Mouse (Mus musculus) adrenal gland (tissue): ENCODE data around the gene Ano1.

Experiments used
- intact Hi-C: fragments of 180-260 bp; cut with DNase I; formaldehyde crosslinking; loops from one replicate; pipeline ENCODE4 v1.15.1; 2025

Gene Ano1

DNA sequence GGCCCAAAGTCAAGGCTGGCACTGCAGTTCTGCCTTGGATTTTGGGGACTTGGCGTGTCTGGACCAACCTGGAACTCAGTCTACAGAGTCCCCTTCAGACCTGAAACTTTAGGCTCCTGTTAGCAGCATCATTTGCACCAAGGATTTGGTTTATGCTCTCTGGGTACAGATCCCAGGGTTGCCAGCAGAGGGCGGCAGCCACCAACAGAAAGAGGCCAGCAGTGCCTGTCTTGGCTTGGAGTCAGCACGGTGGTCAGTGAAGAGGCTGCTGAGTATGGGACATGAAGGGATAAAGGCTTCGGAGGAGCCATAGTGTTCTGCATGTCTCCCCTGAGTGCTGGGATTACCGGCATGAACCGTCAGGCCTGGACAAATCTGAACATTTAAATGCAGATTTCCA is 166.1 kb downstream of the Ano1 start:
- intact Hi-C loops = loop anchor here (5.0 kb wide), 2 partner anchors 112 to 312 kb away; partner anchors contain the start of gene Fgf15

DNA sequence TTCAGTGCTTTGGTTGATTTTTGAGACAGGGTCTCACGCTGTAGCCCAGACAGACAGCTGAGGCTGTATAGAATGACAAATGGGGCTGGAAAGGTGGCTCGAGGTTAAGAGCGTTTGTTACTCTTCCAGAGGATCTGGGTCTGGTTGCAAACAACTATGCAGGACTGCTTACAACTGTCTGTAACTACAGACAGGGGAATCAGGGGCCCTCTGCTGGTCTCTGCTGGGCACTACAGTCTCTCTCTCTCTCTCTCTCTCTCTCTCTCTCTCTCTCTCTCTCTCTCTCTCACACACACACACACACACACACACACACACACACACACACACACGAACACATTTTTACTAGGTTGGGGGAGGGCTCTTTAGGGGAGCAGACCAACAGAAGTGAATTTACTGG is 168.2 kb downstream of the Ano1 start:
- intact Hi-C loops = no loop called here

DNA sequence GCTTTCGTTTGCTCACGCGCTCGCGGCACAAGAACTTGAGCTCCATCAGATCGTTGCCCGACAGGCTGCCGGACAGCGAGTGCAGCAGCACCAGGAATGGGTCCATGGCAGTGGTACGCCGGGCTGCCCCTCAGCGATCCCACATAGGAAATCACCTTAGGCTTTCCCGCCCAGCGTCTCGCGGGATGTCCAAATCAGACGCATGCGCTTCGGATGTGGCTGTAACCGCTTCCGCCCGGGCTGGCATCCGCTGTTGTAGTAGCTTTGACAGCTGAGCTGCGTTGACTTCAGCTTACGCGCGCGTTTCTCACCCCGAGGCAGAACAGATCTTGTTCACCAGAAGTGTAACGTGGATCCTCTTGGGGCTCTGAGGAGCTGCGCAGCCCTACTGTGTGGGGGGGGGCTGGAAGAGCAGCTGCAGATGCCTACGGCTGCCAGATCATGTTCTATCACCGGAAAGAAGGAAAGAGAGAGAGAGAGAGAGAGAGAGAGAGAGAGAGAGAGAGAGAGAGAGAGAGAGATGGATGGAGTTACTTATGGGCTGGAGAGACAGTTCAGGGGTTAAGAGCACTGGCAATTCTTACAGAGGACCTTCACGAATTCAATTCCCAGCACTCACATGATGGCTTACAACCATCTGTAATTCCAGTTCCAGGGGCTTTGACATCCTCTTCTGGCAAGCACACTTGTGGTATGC is 169.3 kb downstream of the Ano1 start, which contains the start of gene Fadd:
Gene Fadd (minus strand): TSS at position 180 of the 697 bp plus-strand sequence.
- intact Hi-C loops = no loop called here

DNA sequence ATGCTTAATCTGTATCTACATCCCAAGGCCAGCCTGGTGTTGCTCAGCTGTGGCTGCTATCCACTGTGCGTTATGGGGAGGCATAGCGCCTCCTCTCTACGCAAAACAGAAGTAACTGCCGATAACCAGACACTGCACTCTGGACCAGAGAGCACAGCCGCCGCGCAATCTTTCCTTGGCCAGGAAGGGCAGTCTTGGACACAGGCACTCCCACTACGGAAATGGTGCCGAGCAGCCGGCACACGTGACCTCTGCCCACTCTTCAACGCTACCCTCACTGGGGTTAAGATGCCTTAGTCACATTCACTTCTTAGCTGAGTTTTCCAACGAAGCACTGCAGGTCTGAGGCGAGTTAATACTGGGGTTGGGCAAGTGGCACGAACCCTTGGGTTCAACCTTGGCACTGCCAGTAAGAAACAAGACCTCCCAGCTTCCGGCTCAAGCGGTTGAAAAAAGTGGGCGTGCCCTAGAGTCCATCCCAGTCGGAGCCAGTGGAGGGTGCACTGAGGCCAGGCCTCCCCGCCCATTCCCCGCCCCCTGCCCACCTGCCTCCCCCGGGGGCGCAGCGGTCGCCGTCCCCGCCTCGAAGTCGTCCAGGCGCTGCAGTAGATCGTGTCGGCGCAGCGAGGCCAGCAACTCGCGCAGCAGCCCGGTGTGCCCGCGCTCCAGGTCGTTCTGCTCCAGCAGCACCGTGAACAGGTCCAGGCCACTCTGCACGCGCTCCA is 170.1 kb downstream of the Ano1 start:
- intact Hi-C loops = no loop called here

DNA sequence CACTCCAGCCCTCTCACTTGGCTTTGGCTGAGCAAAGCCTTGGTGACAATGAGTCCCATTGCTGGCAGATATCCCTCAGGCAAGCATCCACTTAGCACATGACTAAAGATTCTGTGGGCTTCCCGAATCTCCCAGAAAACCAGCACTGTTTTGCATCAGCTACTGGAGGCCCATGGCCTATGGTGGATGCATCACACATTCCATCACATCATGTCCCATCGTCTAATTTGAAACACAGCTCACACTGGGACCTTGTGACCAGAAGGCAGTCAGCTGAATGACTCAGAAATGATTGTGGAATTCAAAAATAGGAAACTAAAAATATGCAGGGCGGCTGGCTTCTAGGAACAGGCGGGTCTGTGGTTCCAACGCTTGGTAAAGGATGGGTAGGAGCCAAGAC is 173.9 kb downstream of the Ano1 start:
- intact Hi-C loops = no loop called here

DNA sequence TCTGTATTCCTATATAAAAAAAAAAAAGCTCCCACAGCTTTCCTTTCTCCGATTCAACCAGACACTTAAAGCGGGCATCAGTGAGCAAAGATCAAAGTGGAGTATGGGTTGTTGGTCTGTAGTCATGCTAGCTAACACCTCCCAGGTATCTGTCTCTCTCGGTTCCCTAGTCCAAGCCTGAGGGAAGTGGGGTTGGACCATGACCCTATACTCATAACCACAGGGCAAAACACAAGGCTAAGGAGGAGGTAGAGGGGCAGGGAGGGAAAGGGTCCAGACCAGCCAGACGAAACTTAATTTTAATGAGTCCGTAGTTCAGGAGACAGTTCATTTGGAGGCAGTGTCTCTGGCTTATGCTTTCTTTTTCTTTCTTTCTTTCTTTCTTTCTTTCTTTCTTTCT is 179.5 kb downstream of the Ano1 start:
- intact Hi-C loops = no loop called here

DNA sequence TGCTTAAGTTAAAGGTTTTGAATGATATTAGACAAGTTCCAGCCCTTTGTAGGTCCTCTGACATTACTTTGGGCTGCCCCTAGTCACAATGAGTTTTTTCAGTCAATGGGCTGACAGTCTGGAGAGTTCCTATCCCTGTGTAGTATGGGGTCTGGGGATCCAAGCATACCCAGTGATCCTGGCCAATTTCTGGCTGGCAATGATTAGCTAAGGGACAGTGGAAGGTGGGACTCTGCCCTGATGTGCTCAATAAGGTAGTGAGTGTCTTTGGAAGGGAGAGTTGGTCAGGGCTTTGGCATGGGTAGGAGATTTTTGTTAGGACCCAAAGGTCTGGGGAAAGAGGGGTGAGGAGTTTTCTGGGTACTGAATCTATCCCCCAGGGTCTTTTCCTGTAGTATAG is 180.2 kb downstream of the Ano1 start:
- intact Hi-C loops = no loop called here

DNA sequence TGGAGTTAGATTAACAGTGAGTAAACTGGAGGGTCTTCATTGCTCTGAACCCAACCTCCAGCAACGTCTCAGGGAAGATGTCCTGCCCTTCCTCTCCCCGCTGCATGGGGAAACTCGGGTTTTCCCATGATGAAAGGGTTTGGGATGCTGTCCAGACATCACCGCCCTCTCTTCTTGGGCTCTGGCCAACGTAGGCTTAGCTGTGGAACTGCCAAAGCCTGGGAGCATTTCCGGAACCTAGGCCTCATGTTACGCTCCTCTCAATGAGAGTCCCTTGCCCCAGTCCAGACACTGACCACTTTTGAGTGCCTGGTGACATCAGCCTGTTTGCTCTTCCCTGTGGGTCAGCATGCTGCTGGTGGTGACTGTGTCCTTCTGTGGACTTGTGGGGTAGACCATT is 182.3 kb downstream of the Ano1 start:
- intact Hi-C loops = no loop called here

DNA sequence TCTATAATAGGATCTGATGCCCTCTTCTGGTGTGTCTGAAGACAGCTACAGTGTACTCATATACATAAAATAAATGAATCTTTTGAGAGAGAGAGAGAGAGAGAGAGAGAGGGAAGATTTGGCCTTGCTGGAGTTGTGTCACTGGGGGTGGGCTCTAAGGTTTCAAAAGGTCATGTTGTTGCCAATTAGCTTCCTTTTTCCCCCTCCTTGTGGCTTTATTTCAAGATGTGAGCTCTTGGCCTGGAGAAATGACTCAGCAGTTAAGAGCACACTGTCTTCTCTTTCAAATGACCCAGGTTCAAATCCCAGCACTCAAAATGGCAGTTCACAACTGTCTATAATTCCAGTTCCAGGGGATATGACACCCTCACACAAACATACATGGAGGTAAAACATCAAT is 183.7 kb downstream of the Ano1 start:
- intact Hi-C loops = no loop called here

DNA sequence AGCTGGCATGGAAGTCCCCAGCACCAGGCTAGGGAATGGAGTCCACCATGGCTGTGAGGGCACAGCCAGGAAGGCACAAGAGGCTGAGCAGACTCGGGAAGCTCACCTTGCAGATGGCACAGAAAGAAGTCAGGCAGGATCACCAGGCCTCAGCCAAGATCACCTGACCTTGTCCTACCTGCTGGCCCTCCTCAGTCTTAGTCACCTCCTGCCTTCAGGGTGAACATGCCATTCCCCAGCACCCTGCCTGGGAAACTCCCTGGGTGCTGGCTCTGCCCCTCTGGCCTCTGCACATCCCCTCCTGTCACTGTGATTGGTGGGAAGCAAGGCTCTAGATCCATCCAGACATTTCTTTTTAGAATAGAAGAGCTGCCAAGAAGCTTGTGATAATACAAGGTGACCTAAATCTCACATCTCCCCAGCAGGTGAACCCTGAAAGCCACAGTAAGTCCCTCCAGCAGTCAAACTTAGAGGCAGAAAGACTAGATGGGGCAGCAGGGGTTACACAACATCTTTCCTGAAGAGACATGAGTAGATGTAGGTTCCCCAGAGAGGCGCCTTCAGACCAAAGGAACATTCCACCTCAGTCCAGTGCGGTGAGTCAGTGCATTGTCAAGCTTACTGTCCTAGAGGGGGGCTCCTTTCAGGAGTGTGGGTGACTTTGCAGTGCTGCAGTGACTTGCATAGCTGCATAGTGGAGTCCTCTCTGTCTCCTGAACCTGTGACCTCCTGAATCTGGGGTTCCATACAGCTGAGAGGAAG is 184.7 kb downstream of the Ano1 start:
- intact Hi-C loops = no loop called here

DNA sequence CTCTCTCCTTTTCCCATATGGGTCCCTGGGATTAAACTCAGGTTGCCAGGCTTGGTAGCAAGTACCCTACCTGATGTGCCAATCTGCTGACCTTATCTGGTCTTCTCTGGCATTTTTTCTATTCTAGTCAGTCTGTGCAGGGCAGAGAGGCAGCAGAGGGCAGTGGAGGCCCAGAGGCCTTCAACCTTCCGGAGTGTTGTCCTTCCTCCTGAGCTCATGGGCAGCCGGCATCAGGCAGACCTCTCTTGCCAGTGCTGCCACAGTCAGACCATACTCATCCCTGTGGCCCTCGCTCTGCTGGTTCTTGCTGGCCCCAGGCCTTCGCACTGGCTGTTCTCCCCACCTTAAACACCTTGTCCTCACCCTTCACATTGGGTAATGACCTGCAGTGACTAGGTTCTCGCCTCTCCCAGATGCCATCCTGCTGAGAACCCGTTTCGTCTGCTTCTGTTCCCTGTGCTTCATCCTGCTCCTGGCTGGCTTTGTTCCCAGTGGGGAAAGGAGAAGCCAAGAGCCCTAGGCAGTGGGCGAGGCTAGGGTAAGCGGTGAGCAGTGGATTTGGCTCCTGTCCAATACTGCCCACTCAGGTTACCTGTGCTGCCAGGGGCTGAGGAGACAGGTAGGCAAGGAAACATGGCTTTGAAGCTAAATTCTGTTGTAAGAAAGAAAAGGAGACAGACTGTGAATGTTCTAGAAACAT is 188.2 kb downstream of the Ano1 start:
- intact Hi-C loops = loop anchor here (5.0 kb wide), 1 partner anchor 56 kb away; no protein-coding TSS in a partner anchor

DNA sequence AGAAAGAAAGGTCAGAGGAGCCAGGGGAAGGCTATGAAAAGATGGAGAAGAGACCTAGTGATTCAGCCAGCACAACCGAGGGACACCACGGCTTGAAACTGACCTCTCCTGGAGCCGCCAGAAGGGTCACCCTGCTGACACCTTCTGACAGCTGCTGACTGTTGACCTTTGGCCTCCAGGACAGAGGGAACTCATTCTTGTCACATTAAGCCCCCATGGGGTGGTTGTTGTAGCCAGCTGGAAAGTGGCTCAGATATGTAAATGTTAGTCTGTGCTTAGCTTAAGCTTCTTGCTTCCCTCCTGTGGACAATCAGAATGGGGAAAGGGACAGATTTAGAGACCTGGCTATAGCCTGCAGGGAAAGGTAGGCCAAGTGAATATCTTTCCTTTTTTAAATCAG is 189.8 kb downstream of the Ano1 start:
- intact Hi-C loops = loop anchor here (5.0 kb wide), 1 partner anchor 55 kb away; no protein-coding TSS in a partner anchor

DNA sequence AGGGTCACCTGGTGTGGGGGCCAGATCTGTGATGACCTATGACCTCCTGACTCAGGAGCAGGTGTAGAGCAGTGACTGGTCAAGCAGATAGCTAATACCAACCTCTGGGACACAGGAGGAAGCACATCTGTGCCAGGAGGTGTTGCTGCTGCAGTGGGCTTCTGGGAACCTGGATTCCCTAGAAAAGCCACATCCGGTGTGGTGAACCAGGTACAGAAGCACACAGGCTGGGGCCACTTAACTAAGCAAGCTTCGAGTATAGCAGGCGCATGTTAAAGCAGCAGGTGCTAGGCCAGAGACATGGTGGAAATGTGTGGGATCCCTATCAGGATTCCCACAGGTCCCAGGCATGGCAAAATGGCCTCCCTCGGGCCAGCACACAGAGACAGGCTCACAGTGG is 191.2 kb downstream of the Ano1 start:
- intact Hi-C loops = loop anchor here (5.0 kb wide), 1 partner anchor 53 kb away; no protein-coding TSS in a partner anchor

DNA sequence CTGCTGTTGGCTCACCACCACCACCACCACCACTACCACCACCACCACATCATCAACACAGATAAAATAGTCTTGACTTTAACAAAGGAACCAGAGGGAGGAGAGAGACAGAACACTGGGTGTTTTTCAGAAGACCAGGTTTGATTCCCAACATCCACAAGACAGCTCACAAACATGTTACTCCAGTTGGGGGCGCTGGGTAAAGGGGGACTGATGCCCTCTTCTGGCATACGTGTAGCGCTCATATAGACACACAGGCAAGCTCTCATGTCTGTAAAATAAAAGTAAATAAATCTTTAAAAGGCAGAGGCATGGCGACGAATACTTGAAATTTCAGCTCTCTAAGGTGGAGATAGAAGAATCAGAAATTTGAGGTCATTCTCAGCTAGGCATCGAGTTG is 193.2 kb downstream of the Ano1 start:
- intact Hi-C loops = no loop called here

DNA sequence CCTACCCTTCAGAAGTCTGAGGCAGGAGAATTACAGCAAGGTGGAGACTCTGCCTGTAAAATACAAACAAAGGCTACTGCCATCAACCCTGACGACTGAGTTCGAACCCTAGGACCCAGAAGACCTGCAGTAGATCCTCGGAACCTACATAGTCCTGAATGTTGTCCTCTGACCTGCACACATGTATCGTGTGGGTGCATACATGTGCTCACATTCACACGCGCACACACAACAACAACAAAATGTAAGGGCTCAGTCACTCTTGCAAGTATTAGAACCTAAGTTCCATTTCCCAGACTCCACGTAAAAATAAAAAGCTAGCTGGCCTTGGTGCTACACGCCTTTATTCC is 197.7 kb downstream of the Ano1 start:
- intact Hi-C loops = no loop called here

DNA sequence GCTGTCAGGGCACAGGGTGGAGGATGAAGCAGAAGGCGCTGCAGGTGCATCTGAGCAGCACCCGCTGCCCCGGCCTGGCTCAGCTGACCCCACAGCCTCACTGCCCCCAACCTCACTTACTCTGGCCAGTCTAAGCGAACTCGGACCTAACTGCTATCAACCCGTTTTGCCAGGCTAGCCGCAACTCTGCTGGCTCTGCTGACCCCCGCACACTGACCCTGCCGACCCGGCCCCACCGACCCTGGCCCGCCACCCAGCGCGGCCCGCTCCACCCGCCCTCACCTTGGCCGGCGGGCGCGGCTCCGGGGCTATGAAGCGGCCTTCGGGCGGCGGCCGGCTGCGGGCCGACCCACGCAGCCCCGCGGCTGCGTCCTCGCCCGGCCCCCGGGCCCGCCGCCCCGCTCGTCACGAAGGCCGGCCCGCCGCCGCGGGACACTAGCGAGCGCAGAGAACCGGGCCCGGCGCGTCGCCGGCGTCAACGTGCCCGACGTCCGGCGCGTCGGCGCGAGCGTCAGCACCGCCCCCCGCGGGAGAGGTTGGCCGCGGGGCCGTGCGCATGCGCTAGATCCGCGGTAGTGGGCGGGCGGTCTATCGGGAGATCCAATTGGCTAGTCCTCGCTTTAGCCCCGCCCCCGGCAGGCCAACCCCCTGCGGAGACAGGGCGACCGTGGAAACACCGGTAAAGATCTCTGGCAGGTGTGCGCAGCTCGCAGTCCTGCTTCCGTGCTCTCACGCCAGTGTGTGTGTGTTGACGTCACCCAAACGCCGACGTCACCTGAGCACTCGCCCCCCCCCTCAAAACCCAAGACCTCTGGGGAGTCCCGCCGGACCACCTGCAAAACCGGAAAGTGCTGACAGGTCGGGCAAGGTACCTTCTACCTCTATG is 198.3 kb downstream of the Ano1 start, which contains the start of gene Ppfia1:
Gene Ppfia1 (minus strand): TSS at position 493 of the 886 bp plus-strand sequence.
- intact Hi-C loops = no loop called here

DNA sequence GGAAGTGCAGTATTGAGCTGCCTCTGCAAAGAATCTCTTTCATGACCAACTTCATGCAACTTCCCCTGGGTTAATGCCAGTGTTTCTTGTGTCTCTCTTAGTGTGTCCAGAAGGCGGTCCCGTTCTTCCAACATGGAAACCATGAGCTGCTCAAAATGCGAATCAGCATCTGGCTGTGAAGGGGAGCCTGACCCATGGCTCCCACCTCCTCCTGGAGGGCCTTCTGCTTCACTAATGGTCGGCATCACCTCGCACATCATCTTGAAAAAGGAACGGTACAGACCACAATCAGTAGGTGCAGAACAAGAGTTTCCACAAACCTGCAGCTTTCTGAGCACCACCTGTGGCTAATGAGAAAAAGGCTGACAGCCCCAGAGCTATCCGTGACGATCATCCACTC is 199.5 kb downstream of the Ano1 start:
- intact Hi-C loops = no loop called here

DNA sequence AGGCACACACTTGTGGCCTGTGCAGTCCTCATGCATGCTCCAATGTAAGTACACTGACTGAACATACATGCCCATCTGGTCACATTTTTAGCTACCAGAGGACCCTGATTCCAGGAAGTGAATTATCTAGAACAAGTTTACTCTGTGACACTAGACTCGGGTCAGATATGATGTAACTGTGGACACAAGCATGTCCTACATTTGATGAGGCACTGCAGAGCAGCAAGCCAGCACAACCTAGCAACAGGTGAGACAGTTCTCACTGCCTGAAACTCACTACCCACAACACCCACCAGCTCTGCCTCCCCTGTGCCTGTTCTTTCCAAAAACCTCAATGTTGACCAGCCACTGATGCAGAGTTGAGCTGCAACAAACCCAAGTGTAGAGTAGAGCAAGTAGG is 201.0 kb downstream of the Ano1 start:
- intact Hi-C loops = no loop called here

DNA sequence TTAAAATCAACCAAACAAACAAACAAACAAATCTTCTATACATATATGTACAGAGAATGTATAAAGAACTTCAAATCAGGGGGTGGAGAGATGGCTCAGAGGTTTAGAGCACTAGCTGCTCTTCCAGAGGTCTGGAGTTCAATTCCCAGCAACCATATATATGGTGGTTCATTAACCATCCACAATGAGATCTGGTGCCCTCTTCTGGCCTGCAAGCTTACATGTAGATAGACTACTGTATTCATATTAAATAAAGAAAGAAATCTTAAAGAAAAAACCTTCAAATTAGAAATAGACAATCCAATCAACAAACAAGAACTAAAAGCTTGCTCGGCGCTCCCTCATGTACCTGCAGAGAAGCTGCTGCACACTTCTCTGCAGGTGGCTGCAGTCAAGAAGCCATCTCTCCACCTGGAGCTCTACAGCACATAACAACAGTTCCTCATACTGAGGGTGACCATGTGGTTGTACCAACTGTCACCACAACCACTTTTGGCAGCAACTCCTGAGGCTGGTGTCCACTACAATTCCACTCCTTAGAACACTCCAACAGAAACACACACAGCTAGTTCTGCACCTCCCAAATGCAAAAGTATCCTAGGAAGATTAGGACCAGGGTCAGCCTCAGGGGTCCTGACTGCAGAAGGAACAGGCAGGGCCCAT is 201.7 kb downstream of the Ano1 start:
- intact Hi-C loops = no loop called here

DNA sequence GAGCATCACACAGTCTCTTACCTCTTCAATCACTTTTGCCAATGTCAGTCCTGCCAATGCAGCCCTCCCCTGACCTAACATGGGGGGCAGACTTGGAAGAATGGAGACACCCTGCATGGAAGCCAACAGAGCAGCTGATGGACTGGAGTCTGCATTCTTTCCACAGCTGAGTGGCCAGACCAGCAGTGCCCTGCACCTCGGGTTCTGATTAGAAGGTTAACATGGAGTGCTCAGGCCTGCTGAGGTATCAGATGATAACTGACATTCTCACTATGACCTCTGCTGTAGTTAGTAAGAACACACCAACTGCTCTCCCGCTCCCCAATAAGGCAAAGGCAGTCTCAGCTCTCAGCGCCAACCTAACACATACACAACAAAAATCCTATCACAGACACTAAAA is 206.5 kb downstream of the Ano1 start:
- intact Hi-C loops = no loop called here
